10 mouse cellular contexts compared by ENCODE assay signal in genomic region chr7:18989995-18990394, GRCm38 (mm10). TPM values are rescaled to one million over a fixed set of nuclear protein-coding genes. Genes with fewer than 3 reads are reported as not detected.
A peak's percentile ranks its signal among the peaks of the same experiment; 100 is the strongest.
DNase-seq lines count a peak whose midpoint lies in the region; ATAC-seq lines count a peak whose summit lies in the region.
"Had no signal": no experiment of that assay in that cellular context is flagged by ENCODE, and none has a peak within 500 bp of the region (broad histone marks: within the 10 kb centered on the region; RNA-seq: fewer than 3 reads in every experiment).

No protein-coding gene starts in this region.

- intact Hi-C loops in heart, postnatal 25 days (cut with DNase I), result no loop called here

- peak overlapping the region; percentile 82; the same call in 1 of the 2 replicates for H3K27ac ChIP-seq in heart, embryonic 13.5 days (replicated peaks)
- peak overlapping the region; percentile 80 for H3K27ac ChIP-seq in forebrain, embryonic 11.5 days (ENCODE audit: low read depth, low read length)
- H3K27ac ChIP-seq in midbrain, embryonic 11.5 days (ENCODE audit: low read depth, low read length), result peak overlapping the region; percentile 93

- peak overlapping the region; percentile 38; the same call in 1 of the 2 replicates for H3K9ac ChIP-seq in heart, embryonic 13.5 days
- peak overlapping the region; percentile 31; the same call in 1 of the 2 replicates for H3K9ac ChIP-seq in forebrain, embryonic 11.5 days (ENCODE audit: low read length)
- peak overlapping the region; percentile 31 for H3K9ac ChIP-seq in midbrain, embryonic 11.5 days (ENCODE audit: low read length)

- peaks cover 22% of the 10 kb centered on the region for H3K4me1 ChIP-seq in heart, embryonic 13.5 days
- H3K4me1 ChIP-seq in forebrain, embryonic 11.5 days (replicated peaks; ENCODE audit: control insufficient read depth, insufficient read depth, low read length), result peaks cover 6% of the 10 kb centered on the region
- H3K4me1 ChIP-seq in midbrain, embryonic 11.5 days (ENCODE audit: control insufficient read depth, insufficient read depth, low read length), result peaks cover 15% of the 10 kb centered on the region

- peak overlapping the region; percentile 84 for H3K4me2 ChIP-seq in heart, embryonic 13.5 days
- peak overlapping the region; percentile 51 for H3K4me2 ChIP-seq in forebrain, embryonic 11.5 days (ENCODE audit: low read depth, low read length, severe bottlenecking)
- peak overlapping the region; percentile 73 for H3K4me2 ChIP-seq in midbrain, embryonic 11.5 days

- peaks cover 56% of the 10 kb centered on the region for H3K27me3 ChIP-seq in heart, embryonic 13.5 days (replicated peaks)
- H3K27me3 ChIP-seq in forebrain, embryonic 11.5 days (ENCODE audit: control insufficient read depth, insufficient read depth, low read length), result peaks cover 20% of the 10 kb centered on the region
- H3K27me3 ChIP-seq in midbrain, embryonic 11.5 days (ENCODE audit: control insufficient read depth, insufficient read depth, low read length), result peaks cover 23% of the 10 kb centered on the region

- H3K36me3 ChIP-seq in heart, embryonic 13.5 days, result peaks cover 12% of the 10 kb centered on the region; the same call in 1 of the 2 replicates
- H3K36me3 ChIP-seq in forebrain, embryonic 11.5 days (ENCODE audit: control insufficient read depth, insufficient read depth, low read length), result no peaks in the 10 kb centered on the region
- no peaks in the 10 kb centered on the region for H3K36me3 ChIP-seq in midbrain, embryonic 11.5 days (ENCODE audit: control insufficient read depth, insufficient read depth, low read length)

- H3K4me3 ChIP-seq in heart, embryonic 13.5 days, result peak overlapping the region; percentile 58
- H3K4me3 ChIP-seq in forebrain, embryonic 11.5 days (ENCODE audit: low read depth, low read length), result peak overlapping the region; percentile 47
- peak overlapping the region; percentile 51 for H3K4me3 ChIP-seq in midbrain, embryonic 11.5 days (ENCODE audit: low read depth, low read length)

- ATAC-seq in heart, embryonic 13.5 days (ENCODE audit: extremely low read depth, insufficient number of reproducible peaks, low FRiP score, low TSS enrichment), result no peak
- no peak for ATAC-seq in forebrain, embryonic 11.5 days (replicated peaks; ENCODE audit: low FRiP score)
- no peak; the same call in 1 of the 2 replicates for ATAC-seq in midbrain, embryonic 11.5 days (ENCODE audit: low FRiP score)
- ATAC-seq in megakaryocyte, adult 5-6 weeks (ENCODE audit: poor library complexity, severe bottlenecking), result no peak

- DNase-seq in heart, postnatal 25 days (ENCODE audit: low spot score), result no peak
- peak; percentile 75 for DNase-seq in MN1 (ENCODE audit: low spot score)
- no peak for DNase-seq in forebrain, embryonic 11.5 days (ENCODE audit: low spot score)
- DNase-seq in midbrain, embryonic 11.5 days (ENCODE audit: low spot score, missing footprints), result no peak
- no peak for DNase-seq in adrenal gland, adult 8-10 months
- DNase-seq in frontal cortex, postnatal 25 days (ENCODE audit: low spot score in 2 of 2), result no peak

- H3K9me3 ChIP-seq in heart, embryonic 13.5 days, result no peaks in the 10 kb centered on the region
- no peaks in the 10 kb centered on the region for H3K9me3 ChIP-seq in forebrain, embryonic 11.5 days (ENCODE audit: control insufficient read depth, low read length)
- no peaks in the 10 kb centered on the region for H3K9me3 ChIP-seq in midbrain, embryonic 11.5 days (ENCODE audit: control insufficient read depth, low read length)

- 10% methylated on average over 5 of the region's 5 CpGs for WGBS in heart, embryonic 13.5 days
- WGBS in forebrain, embryonic 11.5 days, result 10% methylated on average over 5 of the region's 5 CpGs
- WGBS in midbrain, embryonic 11.5 days, result 9% methylated on average over 5 of the region's 5 CpGs

RNA-seq across cellular contexts. Expression of gene Mypop, which starts 1.1 kb away (rescaled TPM):
- polyA plus RNA-seq in heart, embryonic 13.5 days (2015; fragmentation: Nextera tagmentation; extraction: Ambion mirVana), result 1.8 and 1.9 TPM in 2 replicates
- total RNA-seq in heart, postnatal 25 days (2021), result 1 to 10 TPM; 3.2 to 4.0 TPM
- polyA plus RNA-seq in forebrain, embryonic 11.5 days (2014; fragmentation: Nextera tagmentation; extraction: Ambion mirVana), result 4.6 and 4.7 TPM in 2 replicates
- polyA plus RNA-seq in midbrain, embryonic 11.5 days (2014; fragmentation: Nextera tagmentation; extraction: Ambion mirVana), result 3.7 and 4.0 TPM in 2 replicates
- 10 to 100 TPM; 11.4 to 18.0 (median 15.5) TPM for total RNA-seq in adrenal gland, adult 8-10 months (2022)
- total RNA-seq in megakaryocyte, adult 5-6 weeks (2015), result 0.25 TPM in 1 of 2 replicates, not detected in the other
- 0.15 and 0.24 TPM in 2 replicates for total RNA-seq in megakaryocyte, adult 5-6 weeks (2017)

RNA-seq across cellular contexts. Expression of gene Nanos2, which starts 2.8 kb away (rescaled TPM):
- not detected in 2 replicates for polyA plus RNA-seq in heart, embryonic 13.5 days (2015; fragmentation: Nextera tagmentation; extraction: Ambion mirVana)
- total RNA-seq in heart, postnatal 25 days (2021), result not detected
- polyA plus RNA-seq in forebrain, embryonic 11.5 days (2014; fragmentation: Nextera tagmentation; extraction: Ambion mirVana), result not detected in 2 replicates
- 0.10 TPM in 2 replicates for polyA plus RNA-seq in midbrain, embryonic 11.5 days (2014; fragmentation: Nextera tagmentation; extraction: Ambion mirVana)
- total RNA-seq in adrenal gland, adult 8-10 months (2022), result not detected
- not detected in 2 replicates for total RNA-seq in megakaryocyte, adult 5-6 weeks (2015)
- total RNA-seq in megakaryocyte, adult 5-6 weeks (2017), result not detected in 2 replicates
- polyA plus RNA-seq: G1E; small intestine, adult 2 months had no signal

RNA-seq across cellular contexts. Expression of gene Irf2bp1, which starts 13.8 kb away (rescaled TPM):
- 12.4 and 12.7 TPM in 2 replicates for polyA plus RNA-seq in heart, embryonic 13.5 days (2015; fragmentation: Nextera tagmentation; extraction: Ambion mirVana)
- 10 to 100 TPM; 20.2 to 23.6 TPM for total RNA-seq in heart, postnatal 25 days (2021)
- 31.6 and 39.4 TPM in 2 replicates for polyA plus RNA-seq in forebrain, embryonic 11.5 days (2014; fragmentation: Nextera tagmentation; extraction: Ambion mirVana)
- 24.1 and 26.5 TPM in 2 replicates for polyA plus RNA-seq in midbrain, embryonic 11.5 days (2014; fragmentation: Nextera tagmentation; extraction: Ambion mirVana)
- 10 to 100 TPM; 49.0 to 52.8 (median 50.9) TPM for total RNA-seq in adrenal gland, adult 8-10 months (2022)
- total RNA-seq in megakaryocyte, adult 5-6 weeks (2015), result 11.4 and 14.5 TPM in 2 replicates
- total RNA-seq in megakaryocyte, adult 5-6 weeks (2017), result 6.9 and 8.2 TPM in 2 replicates

RNA-seq across cellular contexts. Expression of gene Foxa3, which starts 33.3 kb away (rescaled TPM):
- 0.25 and 1.2 TPM in 2 replicates for polyA plus RNA-seq in heart, embryonic 13.5 days (2015; fragmentation: Nextera tagmentation; extraction: Ambion mirVana)
- total RNA-seq in heart, postnatal 25 days (2021), result not detected
- not detected in 2 replicates for polyA plus RNA-seq in forebrain, embryonic 11.5 days (2014; fragmentation: Nextera tagmentation; extraction: Ambion mirVana)
- not detected in 2 replicates for polyA plus RNA-seq in midbrain, embryonic 11.5 days (2014; fragmentation: Nextera tagmentation; extraction: Ambion mirVana)
- under 1 TPM in 1 of 4 experiments, not detected in 3; 0.12 TPM for total RNA-seq in adrenal gland, adult 8-10 months (2022)
- total RNA-seq in megakaryocyte, adult 5-6 weeks (2015), result not detected in 2 replicates
- not detected in 2 replicates for total RNA-seq in megakaryocyte, adult 5-6 weeks (2017)
- total RNA-seq: G1E had no signal
- polyA plus RNA-seq: G1E had no signal

RNA-seq across cellular contexts. Expression of gene Sympk, which starts 34.2 kb away (rescaled TPM):
- 24.8 TPM in 2 replicates for polyA plus RNA-seq in heart, embryonic 13.5 days (2015; fragmentation: Nextera tagmentation; extraction: Ambion mirVana)
- total RNA-seq in heart, postnatal 25 days (2021), result 10 to 100 TPM; 76.3 to 80.1 TPM
- polyA plus RNA-seq in forebrain, embryonic 11.5 days (2014; fragmentation: Nextera tagmentation; extraction: Ambion mirVana), result 31.0 and 39.7 TPM in 2 replicates
- 30.9 and 33.3 TPM in 2 replicates for polyA plus RNA-seq in midbrain, embryonic 11.5 days (2014; fragmentation: Nextera tagmentation; extraction: Ambion mirVana)
- total RNA-seq in adrenal gland, adult 8-10 months (2022), result 100 to 1,000 TPM; 110 to 113 (median 111) TPM
- total RNA-seq in megakaryocyte, adult 5-6 weeks (2015), result 48.4 and 54.7 TPM in 2 replicates
- 26.6 and 30.4 TPM in 2 replicates for total RNA-seq in megakaryocyte, adult 5-6 weeks (2017)
